Mouse (Mus musculus): ENCODE results near the gene Shank2. TPM values are rescaled to one million over a fixed set of nuclear protein-coding genes. Genes with fewer than 3 reads are reported as not detected.

Shank2 gene
- polyA plus RNA-seq, 1 experiment = 2.4 TPM

- 89% methylated on average over 8 of the region's 8 CpGs for WGBS
- Histone ChIP-seq H3K4me3 (ENCODE audit: low read depth, low read length) (no peak overlapping the region), H3K27ac (ENCODE audit: insufficient read depth, low read depth, low read length) (no peak overlapping the region), H3K36me3 (ENCODE audit: control insufficient read depth, insufficient read depth, low read length) (no peaks in the 10 kb centered on the region; the same call in 1 of the 2 replicates), H3K4me1 (ENCODE audit: control insufficient read depth, insufficient read depth, insufficient read length, low read length) (no peaks in the 10 kb centered on the region), H3K27me3 (ENCODE audit: control insufficient read depth, insufficient read depth, low read length) (no peaks in the 10 kb centered on the region)
- no peak for TF ChIP-seq POLR2A (IDR thresholded peaks at IDR 0.05; ENCODE audit: low read depth, low read length)
- TF ChIP-seq CTCF (IDR thresholded peaks at IDR 0.05; ENCODE audit: extremely low read depth, insufficient read length, insufficient replicate concordance, low read depth, low read length) = no peak
Measured at GRCm38 (mm10) chr7:144159556-144159955, 157.8 kb downstream of the Shank2 start.

GRCm38 (mm10) chr7:144160066-144160465 is 158.3 kb downstream of the Shank2 start:
- Histone ChIP-seq H3K4me1 (ENCODE audit: control insufficient read depth, insufficient read depth, insufficient read length, low read length) (no peaks in the 10 kb centered on the region), H3K27ac (ENCODE audit: insufficient read depth, low read depth, low read length) (no peak overlapping the region), H3K36me3 (ENCODE audit: control insufficient read depth, insufficient read depth, low read length) (no peaks in the 10 kb centered on the region; the same call in 1 of the 2 replicates), H3K4me3 (ENCODE audit: low read depth, low read length) (no peak overlapping the region), H3K27me3 (ENCODE audit: control insufficient read depth, insufficient read depth, low read length) (no peaks in the 10 kb centered on the region)
- WGBS = 56% methylated on average over 2 of the region's 2 CpGs
- TF ChIP-seq POLR2A (IDR thresholded peaks at IDR 0.05; ENCODE audit: low read depth, low read length) (no peak), CTCF (IDR thresholded peaks at IDR 0.05; ENCODE audit: extremely low read depth, insufficient read length, insufficient replicate concordance, low read depth, low read length) (no peak)

GRCm38 (mm10) chr7:144160646-144161249 is 159.0 kb downstream of the Shank2 start:
- TF ChIP-seq POLR2A (IDR thresholded peaks at IDR 0.05; ENCODE audit: low read depth, low read length) = no peak
- no peak for TF ChIP-seq CTCF (IDR thresholded peaks at IDR 0.05; ENCODE audit: extremely low read depth, insufficient read length, insufficient replicate concordance, low read depth, low read length)
- 93% methylated on average over 15 of the region's 15 CpGs for WGBS

GRCm38 (mm10) chr7:144170272-144170671 is 168.5 kb downstream of the Shank2 start:
- no peak overlapping the region for H3K4me3 ChIP-seq (ENCODE audit: low read depth, low read length)
- no peak for TF ChIP-seq POLR2A (IDR thresholded peaks at IDR 0.05; ENCODE audit: low read depth, low read length)
- TF ChIP-seq CTCF (IDR thresholded peaks at IDR 0.05; ENCODE audit: extremely low read depth, insufficient read length, insufficient replicate concordance, low read depth, low read length) = no peak
- H3K27ac ChIP-seq (ENCODE audit: insufficient read depth, low read depth, low read length) = no peak overlapping the region
- H3K27me3 ChIP-seq (ENCODE audit: control insufficient read depth, insufficient read depth, low read length) = no peaks in the 10 kb centered on the region
- 82% methylated on average over 5 of the region's 5 CpGs for WGBS
- H3K36me3 ChIP-seq (ENCODE audit: control insufficient read depth, insufficient read depth, low read length) = no peaks in the 10 kb centered on the region
- H3K4me1 ChIP-seq (ENCODE audit: control insufficient read depth, insufficient read depth, insufficient read length, low read length) = no peaks in the 10 kb centered on the region

More at GRCm38 (mm10) chr7:144160646-144161249, 159.0 kb downstream of the Shank2 start:
- Histone ChIP-seq H3K36me3 (ENCODE audit: control insufficient read depth, insufficient read depth, low read length) (no peaks in the 10 kb centered on the region; the same call in 1 of the 2 replicates), H3K4me3 (ENCODE audit: low read depth, low read length) (no peak overlapping the region), H3K27ac (ENCODE audit: insufficient read depth, low read depth, low read length) (no peak overlapping the region), H3K4me1 (ENCODE audit: control insufficient read depth, insufficient read depth, insufficient read length, low read length) (no peaks in the 10 kb centered on the region), H3K27me3 (ENCODE audit: control insufficient read depth, insufficient read depth, low read length) (no peaks in the 10 kb centered on the region)

GRCm38 (mm10) chr7:144170686-144171085 is 169.0 kb downstream of the Shank2 start:
- TF ChIP-seq CTCF (IDR thresholded peaks at IDR 0.05; ENCODE audit: extremely low read depth, insufficient read length, insufficient replicate concordance, low read depth, low read length) = no peak
- TF ChIP-seq POLR2A (IDR thresholded peaks at IDR 0.05; ENCODE audit: low read depth, low read length) = no peak
- Histone ChIP-seq H3K4me3 (ENCODE audit: low read depth, low read length) (no peak overlapping the region), H3K27ac (ENCODE audit: insufficient read depth, low read depth, low read length) (no peak overlapping the region), H3K4me1 (ENCODE audit: control insufficient read depth, insufficient read depth, insufficient read length, low read length) (no peaks in the 10 kb centered on the region), H3K27me3 (ENCODE audit: control insufficient read depth, insufficient read depth, low read length) (no peaks in the 10 kb centered on the region), H3K36me3 (ENCODE audit: control insufficient read depth, insufficient read depth, low read length) (no peaks in the 10 kb centered on the region; the same call in 1 of the 2 replicates)
- WGBS = 87% methylated on average over 9 of the region's 9 CpGs

- WGBS = 88% methylated on average over 6 of the region's 6 CpGs
- Histone ChIP-seq H3K4me1 (ENCODE audit: control insufficient read depth, insufficient read depth, insufficient read length, low read length) (no peaks in the 10 kb centered on the region), H3K27ac (ENCODE audit: insufficient read depth, low read depth, low read length) (no peak overlapping the region), H3K27me3 (ENCODE audit: control insufficient read depth, insufficient read depth, low read length) (no peaks in the 10 kb centered on the region), H3K36me3 (ENCODE audit: control insufficient read depth, insufficient read depth, low read length) (no peaks in the 10 kb centered on the region; the same call in 1 of the 2 replicates), H3K4me3 (ENCODE audit: low read depth, low read length) (no peak overlapping the region)
- TF ChIP-seq POLR2A (IDR thresholded peaks at IDR 0.05; ENCODE audit: low read depth, low read length) (no peak), CTCF (IDR thresholded peaks at IDR 0.05; ENCODE audit: extremely low read depth, insufficient read length, insufficient replicate concordance, low read depth, low read length) (no peak)
Measured at GRCm38 (mm10) chr7:144173869-144174268, 172.1 kb downstream of the Shank2 start.

GRCm38 (mm10) chr7:144174329-144174728 is 172.6 kb downstream of the Shank2 start:
- WGBS = 84% methylated on average over 14 of the region's 14 CpGs
- no peaks in the 10 kb centered on the region for H3K4me1 ChIP-seq (ENCODE audit: control insufficient read depth, insufficient read depth, insufficient read length, low read length)
- no peak overlapping the region for H3K4me3 ChIP-seq (ENCODE audit: low read depth, low read length)
- H3K27me3 ChIP-seq (ENCODE audit: control insufficient read depth, insufficient read depth, low read length) = no peaks in the 10 kb centered on the region
- no peak overlapping the region for H3K27ac ChIP-seq (ENCODE audit: insufficient read depth, low read depth, low read length)
- no peaks in the 10 kb centered on the region; the same call in 1 of the 2 replicates for H3K36me3 ChIP-seq (ENCODE audit: control insufficient read depth, insufficient read depth, low read length)
- TF ChIP-seq CTCF (IDR thresholded peaks at IDR 0.05; ENCODE audit: extremely low read depth, insufficient read length, insufficient replicate concordance, low read depth, low read length) = no peak
- no peak for TF ChIP-seq POLR2A (IDR thresholded peaks at IDR 0.05; ENCODE audit: low read depth, low read length)

All from small intestine, adult 2 months (tissue).